Mouse (Mus musculus): ENCODE measurements at regions not wholly inside any gene's neighbourhood (a gene's known extent, or its start where the extent isn't known, plus 50 kb on each side); places are given as distances from the start of the nearest gene placed in this dataset.

GRCm38 (mm10) chr1:185834171-185834570 is 282.9 kb downstream of the Lyplal1 start:
- DNase-seq (ENCODE audit: low read depth, low spot score): no peak

- no peak for DNase-seq (ENCODE audit: low read depth, low spot score)
Measured at GRCm38 (mm10) chr1:185836632-185837281, 280.4 kb downstream of the Lyplal1 start.

- DNase-seq (ENCODE audit: low read depth, low spot score): peak; percentile 61
Measured at GRCm38 (mm10) chr1:185842481-185842880, 274.6 kb downstream of the Lyplal1 start.

GRCm38 (mm10) chr1:185847161-185847560 is 269.9 kb downstream of the Lyplal1 start:
- DNase-seq (ENCODE audit: low read depth, low spot score): peak; percentile 85

- DNase-seq (ENCODE audit: low read depth, low spot score): no peak
Measured at GRCm38 (mm10) chr1:185850590-185850989, 266.5 kb downstream of the Lyplal1 start.

- no peak for DNase-seq (ENCODE audit: low read depth, low spot score)
Measured at GRCm38 (mm10) chr1:185851262-185851893, 265.7 kb downstream of the Lyplal1 start.

GRCm38 (mm10) chr1:185861692-185862091 is 255.4 kb downstream of the Lyplal1 start:
- DNase-seq (ENCODE audit: low read depth, low spot score): no peak

- no peak for DNase-seq (ENCODE audit: low read depth, low spot score)
Measured at GRCm38 (mm10) chr1:185865945-185866344, 251.2 kb downstream of the Lyplal1 start.

- no peak for DNase-seq (ENCODE audit: low read depth, low spot score)
Measured at GRCm38 (mm10) chr1:185866612-185867011, 250.5 kb downstream of the Lyplal1 start.

- DNase-seq (ENCODE audit: low read depth, low spot score): no peak
Measured at GRCm38 (mm10) chr1:185867018-185867417, 250.1 kb downstream of the Lyplal1 start.

- no peak for DNase-seq (ENCODE audit: low read depth, low spot score)
Measured at GRCm38 (mm10) chr1:185868721-185869120, 248.4 kb downstream of the Lyplal1 start.

GRCm38 (mm10) chr1:185887031-185887430 is 230.1 kb downstream of the Lyplal1 start:
- DNase-seq (ENCODE audit: low read depth, low spot score): no peak

GRCm38 (mm10) chr1:185891814-185892213 is 225.3 kb downstream of the Lyplal1 start:
- DNase-seq (ENCODE audit: low read depth, low spot score): no peak

- no peak for DNase-seq (ENCODE audit: low read depth, low spot score)
Measured at GRCm38 (mm10) chr1:185893421-185893820, 223.7 kb downstream of the Lyplal1 start.

- DNase-seq (ENCODE audit: low read depth, low spot score): peak; percentile 44
Measured at GRCm38 (mm10) chr1:185898475-185898874, 218.6 kb downstream of the Lyplal1 start.

- no peak for DNase-seq (ENCODE audit: low read depth, low spot score)
Measured at GRCm38 (mm10) chr1:185900316-185900715, 216.8 kb downstream of the Lyplal1 start.

- DNase-seq (ENCODE audit: low read depth, low spot score): no peak
Measured at GRCm38 (mm10) chr1:185902395-185902794, 214.7 kb downstream of the Lyplal1 start.

- no peak for DNase-seq (ENCODE audit: low read depth, low spot score)
Measured at GRCm38 (mm10) chr1:185905666-185906065, 211.4 kb downstream of the Lyplal1 start.

- DNase-seq (ENCODE audit: low read depth, low spot score): no peak
Measured at GRCm38 (mm10) chr1:185915579-185915978, 201.5 kb downstream of the Lyplal1 start.

- no peak for DNase-seq (ENCODE audit: low read depth, low spot score)
Measured at GRCm38 (mm10) chr1:185918663-185919062, 198.4 kb downstream of the Lyplal1 start.

- no peak for DNase-seq (ENCODE audit: low read depth, low spot score)
Measured at GRCm38 (mm10) chr1:185923723-185924122, 193.4 kb downstream of the Lyplal1 start.

- no peak for DNase-seq (ENCODE audit: low read depth, low spot score)
Measured at GRCm38 (mm10) chr1:185929000-185929399, 188.1 kb downstream of the Lyplal1 start.

GRCm38 (mm10) chr1:185929761-185930160 is 187.3 kb downstream of the Lyplal1 start:
- no peak for DNase-seq (ENCODE audit: low read depth, low spot score)

Measured in telencephalon, adult 2 months (tissue).